Mouse (Mus musculus): ENCODE measurements around the gene Pmpca. TPM values are rescaled to one million over a fixed set of nuclear protein-coding genes. Genes with fewer than 3 reads are reported as not detected.

Pmpca gene
- 26.6 and 59.7 TPM in 2 replicates for polyA plus RNA-seq (2012; rRNA removed; ENCODE audit: low replicate concordance)

GRCm38 (mm10) chr2:26389154-26389690 is at the start of gene Pmpca, which contains the start of gene Entr1:
Gene Pmpca (plus strand): TSS chr2:26389339.
Gene Entr1 (minus strand): TSS chr2:26389316.

GRCm38 (mm10) chr2:26351358-26352290 is 37.5 kb upstream of the Pmpca start, which contains the start of gene Dnlz:
Gene Dnlz (minus strand): TSS chr2:26352110.

GRCm38 (mm10) chr2:26360772-26361171 is 28.4 kb upstream of the Pmpca start, which contains the start of gene Card9:
Gene Card9 (minus strand): TSS chr2:26360918.

GRCm38 (mm10) chr2:26380131-26380771 is 8.9 kb upstream of the Pmpca start, which contains the start of gene Snapc4:
Gene Snapc4 (minus strand): TSS chr2:26380653.

GRCm38 (mm10) chr2:26408515-26409356 is 19.6 kb downstream of the Pmpca start, which contains the start of gene Inpp5e:
Gene Inpp5e (minus strand): TSS chr2:26409203.

GRCm38 (mm10) chr2:26444946-26445665 is 56.0 kb downstream of the Pmpca start, which contains the start of gene Sec16a:
Gene Sec16a (minus strand): TSS chr2:26445216.

Other genes starting within 250 kb of the Pmpca start
- gene Lhx3, start 181.1 kb upstream of the Pmpca start, polyA plus RNA-seq (2012; rRNA removed; ENCODE audit: low replicate concordance) = not detected in 2 replicates
- gene Qsox2, start 151.8 kb upstream of the Pmpca start, polyA plus RNA-seq (2012; rRNA removed; ENCODE audit: low replicate concordance) = 11.7 and 13.9 TPM in 2 replicates
- 0.50 and 0.73 TPM in 2 replicates for gene Ccdc187, start 94.8 kb upstream of the Pmpca start, polyA plus RNA-seq (2012; rRNA removed; ENCODE audit: low replicate concordance)
- 19.1 and 31.7 TPM in 2 replicates for gene Gpsm1, start 73.8 kb upstream of the Pmpca start, polyA plus RNA-seq (2012; rRNA removed; ENCODE audit: low replicate concordance)
- 23.6 and 24.9 TPM in 2 replicates for gene Dnlz, start 37.2 kb upstream of the Pmpca start, polyA plus RNA-seq (2012; rRNA removed; ENCODE audit: low replicate concordance)
- 6.2 and 11.1 TPM in 2 replicates for gene Card9, start 28.4 kb upstream of the Pmpca start, polyA plus RNA-seq (2012; rRNA removed; ENCODE audit: low replicate concordance)
- gene Snapc4, start 8.7 kb upstream of the Pmpca start, polyA plus RNA-seq (2012; rRNA removed; ENCODE audit: low replicate concordance) = 37.3 and 48.9 TPM in 2 replicates
- gene Entr1, start within 50 bp of the Pmpca start, polyA plus RNA-seq (2012; rRNA removed; ENCODE audit: low replicate concordance) = 85.9 and 95.2 TPM in 2 replicates
- gene Inpp5e, start 19.9 kb downstream of the Pmpca start, polyA plus RNA-seq (2012; rRNA removed; ENCODE audit: low replicate concordance) = 32.3 and 33.1 TPM in 2 replicates
- 103 and 116 TPM in 2 replicates for gene Sec16a, start 55.9 kb downstream of the Pmpca start, polyA plus RNA-seq (2012; rRNA removed; ENCODE audit: low replicate concordance)
- 51.4 and 106 TPM in 2 replicates for gene Notch1, start 127.3 kb downstream of the Pmpca start, polyA plus RNA-seq (2012; rRNA removed; ENCODE audit: low replicate concordance)
- gene Egfl7, start 190.7 kb downstream of the Pmpca start, polyA plus RNA-seq (2012; rRNA removed; ENCODE audit: low replicate concordance) = 381 and 497 TPM in 2 replicates
- gene Gm20532, start 197.3 kb downstream of the Pmpca start, polyA plus RNA-seq (2012; rRNA removed; ENCODE audit: low replicate concordance) = not detected in 2 replicates
- gene Agpat2, start 215.1 kb downstream of the Pmpca start, polyA plus RNA-seq (2012; rRNA removed; ENCODE audit: low replicate concordance) = 1,162 and 1,266 TPM in 2 replicates
- gene Fam69b, start 239.1 kb downstream of the Pmpca start, polyA plus RNA-seq (2012; rRNA removed; ENCODE audit: low replicate concordance) = 33.4 and 38.4 TPM in 2 replicates

Data from mammary gland, adult 2 months (tissue).